Mouse (Mus musculus) liver, embryonic 12.5 days (tissue): ENCODE results near the gene Mreg. TPM values are rescaled to one million over a fixed set of nuclear protein-coding genes. Genes with fewer than 3 reads are reported as not detected.

ENCODE experiments used
- ATAC-seq: fragments of 200-750 bp; cut with Nextera tagmentation; 2 replicates; pipeline ENCODE4 v1.8.0; 2017; ENCODE audit warnings: moderate number of reproducible peaks, mild to moderate bottlenecking, moderate library complexity
- H3K27ac ChIP-seq: fragments of 300-500 bp; sonication (generic); 2 replicates; pipeline ENCODE4 v1.5.1; 2016; ENCODE audit warnings: mild to moderate bottlenecking
- H3K27me3 ChIP-seq: fragments of 300-500 bp; sonication (generic); replicated peaks from 2 replicates; pipeline ENCODE4 v1.6.1; 2016; ENCODE audit warnings: mild to moderate bottlenecking, moderate library complexity
- H3K36me3 ChIP-seq: fragments of 300-500 bp; sonication (generic); 2 replicates; pipeline ENCODE4 v1.6.1; 2016; ENCODE audit warnings: mild to moderate bottlenecking, moderate library complexity
- H3K4me1 ChIP-seq: fragments of 300-500 bp; sonication (generic); 2 replicates; pipeline ENCODE4 v1.6.1; 2016
- H3K4me2 ChIP-seq: fragments of 300-500 bp; sonication (generic); 2 replicates; pipeline ENCODE4 v1.6.1; 2016; ENCODE audit warnings: mild to moderate bottlenecking, moderate library complexity
- H3K4me3 ChIP-seq: fragments of 300-500 bp; sonication (generic); 2 replicates; pipeline ENCODE4 v1.5.1; 2016; ENCODE audit warnings: mild to moderate bottlenecking, moderate library complexity
- H3K9ac ChIP-seq: fragments of 300-500 bp; sonication (generic); 2 replicates; pipeline ENCODE4 v1.6.1; 2016; ENCODE audit warnings: mild to moderate bottlenecking, moderate library complexity
- H3K9me3 ChIP-seq: fragments of 300-500 bp; sonication (generic); replicated peaks from 2 replicates; pipeline ENCODE4 v1.6.1; 2016; ENCODE audit warnings: mild to moderate bottlenecking, moderate library complexity
- WGBS: fragments of 180-500 bp; shearing (Covaris S2); methylation state at CpG from one replicate; pipeline ENCODE4 v1.1.7; 2016; ENCODE audit not compliant: insufficient replicate concordance; 5-methylcytosine and 5-hydroxymethylcytosine counted together
- polyA plus RNA-seq: library from polyadenylated mRNA; unstranded; fragments of >200 nt; fragmentation: Nextera tagmentation; extraction: Ambion mirVana; gene quantifications from 2 replicates; pipeline ENCODE4 v1.2.1, GENCODE M21; 2016

Mreg gene
- polyA plus RNA-seq, 1 experiment from 2014 or later = 5.8 TPM

- no peaks in the 10 kb centered on the region for H3K36me3 ChIP-seq
- no peak overlapping the region for H3K9ac ChIP-seq
- no peak for ATAC-seq
- no peaks in the 10 kb centered on the region for H3K9me3 ChIP-seq
- no peak overlapping the region for H3K4me2 ChIP-seq
- no peaks in the 10 kb centered on the region for H3K4me1 ChIP-seq
- 61% methylated on average over 5 of the region's 5 CpGs for WGBS
- no peak overlapping the region for H3K4me3 ChIP-seq
- no peak overlapping the region for H3K27ac ChIP-seq
- H3K27me3 ChIP-seq = no peaks in the 10 kb centered on the region
These were observed 26.0 kb downstream of the Mreg start for GRCm38 (mm10) chr1:72186151-72186550.

- Histone ChIP-seq H3K9ac (no peak overlapping the region), H3K27me3 (no peaks in the 10 kb centered on the region), H3K4me3 (no peak overlapping the region), H3K9me3 (no peaks in the 10 kb centered on the region), H3K4me2 (peak overlapping the region; percentile 27), H3K36me3 (no peaks in the 10 kb centered on the region), H3K4me1 (no peaks in the 10 kb centered on the region), H3K27ac (no peak overlapping the region)
- 56% methylated on average over 6 of the region's 6 CpGs for WGBS
- ATAC-seq = no peak
These were observed 28.6 kb downstream of the Mreg start for GRCm38 (mm10) chr1:72183554-72183953.

- WGBS = 24% methylated on average over 13 of the region's 13 CpGs
- Histone ChIP-seq H3K27me3 (no peaks in the 10 kb centered on the region), H3K9me3 (no peaks in the 10 kb centered on the region), H3K36me3 (no peaks in the 10 kb centered on the region), H3K9ac (no peak overlapping the region), H3K4me2 (peak overlapping the region; percentile 27), H3K27ac (no peak overlapping the region), H3K4me3 (no peak overlapping the region), H3K4me1 (no peaks in the 10 kb centered on the region)
- ATAC-seq = peak; percentile 59
These were observed 29.1 kb downstream of the Mreg start for GRCm38 (mm10) chr1:72182930-72183499.

- no peaks in the 10 kb centered on the region for H3K9me3 ChIP-seq
- no peak overlapping the region for H3K4me2 ChIP-seq
- H3K4me1 ChIP-seq = no peaks in the 10 kb centered on the region
- no peak overlapping the region for H3K9ac ChIP-seq
- no peak overlapping the region for H3K4me3 ChIP-seq
- WGBS = 77% methylated on average over 7 of the region's 7 CpGs
- H3K27ac ChIP-seq = no peak overlapping the region
- ATAC-seq = no peak
- H3K27me3 ChIP-seq = no peaks in the 10 kb centered on the region
- no peaks in the 10 kb centered on the region for H3K36me3 ChIP-seq
These were observed 32.2 kb downstream of the Mreg start for GRCm38 (mm10) chr1:72179947-72180346.

GRCm38 (mm10) chr1:72176239-72176638, 35.9 kb downstream of the Mreg start:
- H3K4me1 ChIP-seq = 0 out of 2 replicates have a peak, but pooled peaks cover 3% of the 10 kb centered on the region
- H3K4me3 ChIP-seq = no peak overlapping the region
- no peak for ATAC-seq
- H3K27ac ChIP-seq = no peak overlapping the region
- H3K27me3 ChIP-seq = no peaks in the 10 kb centered on the region
- no peak overlapping the region for H3K9ac ChIP-seq
- no peaks in the 10 kb centered on the region for H3K36me3 ChIP-seq
- WGBS = 42% methylated on average over 6 of the region's 6 CpGs
- no peaks in the 10 kb centered on the region for H3K9me3 ChIP-seq
- no peak overlapping the region for H3K4me2 ChIP-seq

GRCm38 (mm10) chr1:72174183-72174582, 37.9 kb downstream of the Mreg start:
- H3K9ac ChIP-seq = no peak overlapping the region

GRCm38 (mm10) chr1:72173402-72174051, 38.6 kb downstream of the Mreg start:
- Histone ChIP-seq H3K27ac (0 out of 2 replicates have a peak overlapping the region, but pooled peaks have one; percentile 43), H3K36me3 (no peaks in the 10 kb centered on the region), H3K9me3 (no peaks in the 10 kb centered on the region), H3K27me3 (no peaks in the 10 kb centered on the region), H3K4me1 (peaks cover 8% of the 10 kb centered on the region; the same call in 1 of the 2 replicates), H3K4me3 (no peak overlapping the region), H3K9ac (no peak overlapping the region), H3K4me2 (no peak overlapping the region)
- WGBS = 48% methylated on average over 8 of the region's 8 CpGs
- peak; percentile 67 for ATAC-seq

More at GRCm38 (mm10) chr1:72174183-72174582, 37.9 kb downstream of the Mreg start:
- ATAC-seq = no peak
- WGBS = 62% methylated on average over 7 of the region's 7 CpGs
- Histone ChIP-seq H3K4me2 (no peak overlapping the region), H3K4me1 (peaks cover 8% of the 10 kb centered on the region; the same call in 1 of the 2 replicates), H3K36me3 (no peaks in the 10 kb centered on the region), H3K27ac (no peak overlapping the region), H3K4me3 (no peak overlapping the region), H3K9me3 (no peaks in the 10 kb centered on the region), H3K27me3 (no peaks in the 10 kb centered on the region)

- Histone ChIP-seq H3K4me3 (no peak overlapping the region), H3K9me3 (no peaks in the 10 kb centered on the region), H3K36me3 (no peaks in the 10 kb centered on the region), H3K9ac (no peak overlapping the region), H3K27ac (no peak overlapping the region), H3K4me1 (peaks cover 8% of the 10 kb centered on the region; the same call in 1 of the 2 replicates), H3K4me2 (no peak overlapping the region), H3K27me3 (no peaks in the 10 kb centered on the region)
- no peak; the same call in 1 of the 2 replicates for ATAC-seq
- WGBS = 69% methylated on average over 8 of the region's 8 CpGs
These were observed 39.3 kb downstream of the Mreg start for GRCm38 (mm10) chr1:72172788-72173187.

- Histone ChIP-seq H3K27ac (no peak overlapping the region), H3K9me3 (no peaks in the 10 kb centered on the region), H3K9ac (no peak overlapping the region), H3K36me3 (no peaks in the 10 kb centered on the region), H3K4me3 (no peak overlapping the region), H3K27me3 (no peaks in the 10 kb centered on the region), H3K4me1 (peaks cover 8% of the 10 kb centered on the region; the same call in 1 of the 2 replicates), H3K4me2 (no peak overlapping the region)
- WGBS = 67% methylated on average over 13 of the region's 13 CpGs
- no peak for ATAC-seq
These were observed 40.9 kb downstream of the Mreg start for GRCm38 (mm10) chr1:72171001-72171860.

GRCm38 (mm10) chr1:72167024-72167423, 45.1 kb downstream of the Mreg start:
- no peaks in the 10 kb centered on the region for H3K27me3 ChIP-seq
- peaks cover 6% of the 10 kb centered on the region; the same call in 1 of the 2 replicates for H3K4me1 ChIP-seq
- H3K9me3 ChIP-seq = no peaks in the 10 kb centered on the region
- 81% methylated on average over 10 of the region's 10 CpGs for WGBS
- H3K27ac ChIP-seq = no peak overlapping the region
- H3K36me3 ChIP-seq = no peaks in the 10 kb centered on the region
- H3K4me3 ChIP-seq = no peak overlapping the region
- ATAC-seq = no peak
- no peak overlapping the region for H3K9ac ChIP-seq
- H3K4me2 ChIP-seq = no peak overlapping the region

- Histone ChIP-seq H3K9me3 (no peaks in the 10 kb centered on the region), H3K4me2 (no peak overlapping the region), H3K27me3 (no peaks in the 10 kb centered on the region), H3K27ac (no peak overlapping the region), H3K9ac (no peak overlapping the region), H3K4me1 (peaks cover 6% of the 10 kb centered on the region; the same call in 1 of the 2 replicates), H3K4me3 (no peak overlapping the region), H3K36me3 (no peaks in the 10 kb centered on the region)
- 82% methylated on average over 5 of the region's 5 CpGs for WGBS
- ATAC-seq = no peak
These were observed 45.7 kb downstream of the Mreg start for GRCm38 (mm10) chr1:72166468-72166814.
